11 mouse cellular contexts compared by ENCODE assay signal in genomic region chr15:18844807-18845206, GRCm38 (mm10). TPM values are rescaled to one million over a fixed set of nuclear protein-coding genes. Genes with fewer than 3 reads are reported as not detected.
A peak's percentile ranks its signal among the peaks of the same experiment; 100 is the strongest.
DNase-seq lines count a peak whose midpoint lies in the region; ATAC-seq and TF ChIP-seq lines count a peak whose summit lies in the region.
"Had no signal": no experiment of that assay in that cellular context is flagged by ENCODE, and none has a peak within 500 bp of the region (broad histone marks: within the 10 kb centered on the region; RNA-seq: fewer than 3 reads in every experiment).

No protein-coding gene starts in this region.

- WGBS in heart, embryonic 16.5 days: 32% methylated on average over 5 of the region's 5 CpGs
- WGBS in limb, embryonic 13.5 days: 15% methylated on average over 5 of the region's 5 CpGs

- no peak overlapping the region for H3K9ac ChIP-seq in heart, embryonic 16.5 days (ENCODE audit: low read length)
- H3K9ac ChIP-seq in limb, embryonic 13.5 days: no peak overlapping the region
- H3K9ac ChIP-seq: liver, embryonic 12.5 days had no signal

- H3K4me2 ChIP-seq in heart, embryonic 16.5 days (ENCODE audit: low read depth, low read length): peak overlapping the region; percentile 51
- peak overlapping the region; percentile 41 for H3K4me2 ChIP-seq in limb, embryonic 13.5 days (replicated peaks)
- H3K4me2 ChIP-seq: liver, embryonic 12.5 days had no signal

- no peaks in the 10 kb centered on the region; the same call in 1 of the 2 replicates for H3K4me1 ChIP-seq in heart, embryonic 16.5 days (ENCODE audit: control insufficient read depth, insufficient read depth, low read length)
- H3K4me1 ChIP-seq in limb, embryonic 13.5 days: peaks cover 4% of the 10 kb centered on the region; the same call in 1 of the 2 replicates
- H3K4me1 ChIP-seq: liver, embryonic 12.5 days; megakaryocyte, embryonic 14.5 days had no signal

- H3K4me3 ChIP-seq in heart, embryonic 16.5 days (ENCODE audit: low read length): peak overlapping the region; percentile 6; the same call in 1 of the 2 replicates
- 0 out of 2 replicates have a peak overlapping the region, but pooled peaks have one; percentile 4 for H3K4me3 ChIP-seq in limb, embryonic 13.5 days
- H3K4me3 ChIP-seq: liver, embryonic 12.5 days; megakaryocyte, embryonic 14.5 days had no signal

- DNase-seq in cerebellum, postnatal 4 days (ENCODE audit: low spot score in 2 of 2): no peak
- no peak for DNase-seq in heart, adult 9 months (ENCODE audit: low spot score in 2 of 2)
- peak; percentile 53 for DNase-seq in brain, embryonic 14.5 days (ENCODE audit: low read depth)
- no peak for DNase-seq in urinary bladder, adult 2 months (ENCODE audit: low spot score)
- no peak for DNase-seq in urinary bladder, postnatal 14 days (ENCODE audit: low spot score)
- DNase-seq: thymus, postnatal 4 days had no signal

- no peak for TF ChIP-seq POLR2A in brain, embryonic 14.5 days (IDR thresholded peaks at IDR 0.05; ENCODE audit: borderline replicate concordance, extremely low read depth, insufficient read depth, insufficient read length, poor library complexity, severe bottlenecking)

- TF ChIP-seq CTCF in brain, embryonic 14.5 days (IDR thresholded peaks at IDR 0.05; ENCODE audit: borderline replicate concordance, extremely low read depth, insufficient read depth, insufficient read length): no peak

- H3K36me3 ChIP-seq in heart, embryonic 16.5 days (ENCODE audit: control insufficient read depth, insufficient read depth): no peaks in the 10 kb centered on the region
- no peaks in the 10 kb centered on the region for H3K36me3 ChIP-seq in limb, embryonic 13.5 days
- H3K36me3 ChIP-seq: liver, embryonic 12.5 days had no signal

- no peaks in the 10 kb centered on the region for H3K9me3 ChIP-seq in heart, embryonic 16.5 days (replicated peaks; ENCODE audit: control insufficient read depth, low read length)
- no peaks in the 10 kb centered on the region for H3K9me3 ChIP-seq in limb, embryonic 13.5 days
- H3K9me3 ChIP-seq: liver, embryonic 12.5 days; megakaryocyte, embryonic 14.5 days had no signal

- no peak overlapping the region for H3K27ac ChIP-seq in heart, embryonic 16.5 days (ENCODE audit: low read length)
- H3K27ac ChIP-seq in limb, embryonic 13.5 days: no peak overlapping the region
- H3K27ac ChIP-seq: liver, embryonic 12.5 days had no signal

- ATAC-seq in cerebellum, adult (ENCODE audit: insufficient number of reproducible peaks, low FRiP score, low TSS enrichment): peak; percentile 78
- no peak for ATAC-seq in heart, embryonic 16.5 days (replicated peaks; ENCODE audit: extremely low read depth, insufficient read depth, low FRiP score)
- ATAC-seq in limb, embryonic 13.5 days (ENCODE audit: low FRiP score, low read depth): peak; percentile 64
- ATAC-seq: liver, embryonic 12.5 days had no signal

- no peaks in the 10 kb centered on the region for H3K27me3 ChIP-seq in heart, embryonic 16.5 days (ENCODE audit: control insufficient read depth, insufficient read depth, low read length)
- H3K27me3 ChIP-seq in limb, embryonic 13.5 days: no peaks in the 10 kb centered on the region
- H3K27me3 ChIP-seq: liver, embryonic 12.5 days; megakaryocyte, embryonic 14.5 days had no signal

RNA-seq across cellular contexts. Expression of gene Cdh10, which starts 26.1 kb away (rescaled TPM):
- 1.2 and 1.5 TPM in 2 replicates for polyA plus RNA-seq in heart, embryonic 16.5 days (2015; fragmentation: Nextera tagmentation; extraction: Ambion mirVana)
- polyA plus RNA-seq in brain, embryonic 14.5 days (2012; rRNA removed): 13.5 and 18.9 TPM in 2 replicates
- polyA plus RNA-seq in limb, embryonic 13.5 days (2015; fragmentation: Nextera tagmentation; extraction: Ambion mirVana): 3.7 and 4.3 TPM in 2 replicates
- 0.49 and 0.58 TPM in 2 replicates for polyA plus RNA-seq in urinary bladder, adult 2 months (2012; rRNA removed)
